Mouse (Mus musculus) G1E (cell line): Measurements from ENCODE around the gene Vwce. TPM values are rescaled to one million over a fixed set of nuclear protein-coding genes. Genes with fewer than 3 reads are reported as not detected.

Source experiments
- ATAC-seq: 2 replicates; pipeline ENCODE4 v1.8.0; 2016; ENCODE audit warnings: mild to moderate bottlenecking; ENCODE audit not compliant: insufficient number of reproducible peaks, poor library complexity, low FRiP score, severe bottlenecking; ENCODE audit errors: extremely low read depth
- DNase-seq: peaks from one replicate; pipeline ENCODE4 v3.0.0; 2012; ENCODE audit warnings: low spot score
- H3K27me3 ChIP-seq: 2 replicates; pipeline ENCODE4 v1.6.1; 2012; ENCODE audit warnings: mild to moderate bottlenecking, low read length, inconsistent platforms; ENCODE audit not compliant: insufficient read depth
- H3K36me3 ChIP-seq: replicated peaks from 2 replicates; pipeline ENCODE3; 2012; ENCODE audit warnings: mild to moderate bottlenecking, inconsistent platforms
- H3K4me1 ChIP-seq: 2 replicates; pipeline ENCODE4 v1.6.1; 2012; ENCODE audit warnings: low read depth, low read length, inconsistent platforms, mixed read lengths; ENCODE audit not compliant: insufficient read depth
- H3K4me3 ChIP-seq: 2 replicates; pipeline ENCODE4 v1.5.1; 2012; ENCODE audit warnings: low read depth, mild to moderate bottlenecking, inconsistent platforms, low read length, moderate library complexity, mixed read lengths
- H3K9me3 ChIP-seq: replicated peaks from 2 replicates; pipeline ENCODE4 v1.6.1; 2012; ENCODE audit warnings: inconsistent platforms
- CTCF ChIP-seq: IDR thresholded peaks from 2 replicates; pipeline ENCODE4 v1.5.1; 2012; ENCODE audit warnings: low read depth, low read length, inconsistent platforms, mixed read lengths
- GATA1 ChIP-seq: IDR thresholded peaks from 2 replicates; pipeline ENCODE4 v1.6.1; 2012; ENCODE audit warnings: borderline replicate concordance, low read length, inconsistent platforms, mixed read lengths
- GATA2 ChIP-seq: IDR thresholded peaks from 2 replicates; pipeline ENCODE4 v1.6.1; 2012; ENCODE audit warnings: low read depth, low read length, inconsistent platforms, borderline replicate concordance
- POLR2AphosphoS5 ChIP-seq: IDR thresholded peaks from 2 replicates; pipeline ENCODE4 v1.6.1; 2012; ENCODE audit warnings: low read depth, low read length, inconsistent platforms; ENCODE audit not compliant: insufficient replicate concordance
- TAL1 ChIP-seq: conservative IDR thresholded peaks from 2 replicates; pipeline ENCODE4 v1.6.1; 2012; ENCODE audit warnings: low read depth, low read length, inconsistent platforms, mixed read lengths
- polyA plus RNA-seq: library from polyadenylated mRNA; stranded (reverse); fragments of >175 nt; gene quantifications from 2 replicates; pipeline ENCODE4 v1.2.3, GENCODE M21; 2012
- total RNA-seq, 2 experiments: library from RNA; stranded (forward) in 1 of 2; stranded (reverse) in 1 of 2; fragments of 200-1000 nt in 1 of 2; fragments of >200 nt in 1 of 2; fragmentation: Nextera tagmentation in 1 of 2; gene quantifications; 2 replicates each; pipeline ENCODE4 v1.2.3; 2014 to 2017

The Vwce gene
- total and polyA plus RNA-seq, 3 experiments: 0.16 to 1.4 (median 0.24) TPM

GRCm38 (mm10) chr19:10693926-10694682, 60.1 kb downstream of the Vwce start:
- no peak for TF ChIP-seq POLR2AphosphoS5
- TF ChIP-seq CTCF: no peak
- TF ChIP-seq GATA1: no peak
- TF ChIP-seq TAL1: no peak
- no peak for TF ChIP-seq GATA2
- H3K27me3 ChIP-seq: no peaks in the 10 kb centered on the region
- no peaks in the 10 kb centered on the region for H3K9me3 ChIP-seq
- peaks cover 75% of the 10 kb centered on the region for H3K4me1 ChIP-seq
- H3K36me3 ChIP-seq: peaks cover 62% of the 10 kb centered on the region
- DNase-seq: no peak
- no peak for ATAC-seq
- no peak overlapping the region for H3K4me3 ChIP-seq

- peaks cover 63% of the 10 kb centered on the region for H3K4me1 ChIP-seq
- H3K27me3 ChIP-seq: no peaks in the 10 kb centered on the region
- H3K9me3 ChIP-seq: no peaks in the 10 kb centered on the region
- H3K4me3 ChIP-seq: no peak overlapping the region
- no peak for TF ChIP-seq GATA2
- no peak for TF ChIP-seq CTCF
- TF ChIP-seq POLR2AphosphoS5: no peak
- no peak for TF ChIP-seq GATA1
- TF ChIP-seq TAL1: no peak
- DNase-seq: no peak
- H3K36me3 ChIP-seq: peaks cover 72% of the 10 kb centered on the region
- no peak for ATAC-seq
Measured at GRCm38 (mm10) chr19:10695801-10696200, 61.8 kb downstream of the Vwce start.

GRCm38 (mm10) chr19:10698131-10698991, 64.3 kb downstream of the Vwce start:
- no peaks in the 10 kb centered on the region for H3K9me3 ChIP-seq
- no peak overlapping the region for H3K4me3 ChIP-seq
- H3K36me3 ChIP-seq: peaks cover 71% of the 10 kb centered on the region
- TF ChIP-seq GATA2 (no peak), CTCF (no peak), TAL1 (no peak)
- ATAC-seq: no peak
- H3K4me1 ChIP-seq: peaks cover 66% of the 10 kb centered on the region
- DNase-seq: no peak
- no peaks in the 10 kb centered on the region for H3K27me3 ChIP-seq

DNA sequence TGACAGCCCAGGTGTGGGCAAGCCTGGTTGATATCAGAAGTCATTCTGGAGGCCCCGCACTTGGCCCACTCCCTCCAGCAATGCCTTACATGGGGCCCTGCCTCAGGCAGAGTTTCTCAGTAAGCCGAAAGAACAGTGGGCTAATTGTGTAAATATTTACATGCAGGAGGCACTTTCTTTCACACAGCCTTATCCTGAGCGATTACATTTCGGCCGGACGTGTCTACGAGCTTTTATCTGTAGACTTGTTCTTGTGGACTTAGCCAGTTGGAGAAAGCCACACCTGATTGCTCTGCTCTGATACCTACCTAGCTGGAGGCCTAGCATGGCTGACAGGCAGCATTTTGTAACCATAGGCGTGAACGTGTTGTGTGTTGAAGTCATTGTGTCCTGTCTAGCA, 65.8 kb downstream of the Vwce start:
- ATAC-seq: no peak
- H3K27me3 ChIP-seq: no peaks in the 10 kb centered on the region
- H3K9me3 ChIP-seq: no peaks in the 10 kb centered on the region
- H3K4me1 ChIP-seq: peaks cover 57% of the 10 kb centered on the region
- DNase-seq: no peak
- peaks cover 72% of the 10 kb centered on the region for H3K36me3 ChIP-seq
- TF ChIP-seq CTCF (no peak), POLR2AphosphoS5 (no peak), GATA1 (no peak), GATA2 (no peak), TAL1 (no peak)
- H3K4me3 ChIP-seq: no peak overlapping the region

- no peak for TF ChIP-seq CTCF
- TF ChIP-seq POLR2AphosphoS5: no peak
- no peak for TF ChIP-seq GATA1
- TF ChIP-seq TAL1: no peak
- no peak for TF ChIP-seq GATA2
- Histone ChIP-seq H3K9me3 (no peaks in the 10 kb centered on the region), H3K4me1 (peaks cover 53% of the 10 kb centered on the region), H3K36me3 (peaks cover 74% of the 10 kb centered on the region), H3K4me3 (no peak overlapping the region), H3K27me3 (no peaks in the 10 kb centered on the region)
- ATAC-seq (no peak), DNase-seq (no peak)
Measured at GRCm38 (mm10) chr19:10701013-10701726, 67.2 kb downstream of the Vwce start.

- ATAC-seq: no peak
- Histone ChIP-seq H3K36me3 (peaks cover 83% of the 10 kb centered on the region), H3K4me1 (peaks cover 49% of the 10 kb centered on the region), H3K4me3 (no peak overlapping the region), H3K27me3 (no peaks in the 10 kb centered on the region), H3K9me3 (no peaks in the 10 kb centered on the region)
- TF ChIP-seq CTCF (no peak), GATA2 (no peak), TAL1 (no peak), GATA1 (no peak)
- DNase-seq: no peak
Measured at GRCm38 (mm10) chr19:10702125-10702524, 68.1 kb downstream of the Vwce start.
